Mouse (Mus musculus) layer of hippocampus, adult 9-10 months (tissue): ENCODE data around the gene 1810046K07Rik.

Source experiments
- DNase-seq: peaks from one replicate; pipeline ENCODE4 v3.0.0; 2022; ENCODE audit warnings: low spot score

The 1810046K07Rik gene

GRCm38 (mm10) chr9:51305146-51305545 lies 23.6 kb downstream of the 1810046K07Rik start:
- DNase-seq = peak; percentile 33

DNA sequence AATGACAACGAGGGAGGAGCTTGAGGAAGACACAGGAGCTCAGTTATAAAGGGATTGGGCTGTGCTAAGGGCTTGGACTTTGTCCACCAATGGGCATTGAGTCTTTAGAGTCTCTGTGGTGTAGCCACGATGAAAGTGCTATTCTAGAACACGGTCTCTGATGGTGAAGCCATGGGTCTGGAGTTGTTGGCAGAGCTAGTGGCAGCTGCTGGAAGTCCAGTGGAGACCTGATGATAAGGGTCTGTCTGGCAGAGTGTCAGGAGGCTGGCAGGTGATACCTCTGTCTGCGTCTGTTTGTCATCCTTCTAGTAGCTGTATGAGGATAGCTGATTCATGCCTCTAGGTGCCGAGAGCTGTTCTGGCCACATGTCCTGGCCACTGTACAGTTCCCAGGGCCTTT lies 24.7 kb downstream of the 1810046K07Rik start:
- DNase-seq = no peak

- DNase-seq = no peak
Observed at GRCm38 (mm10) chr9:51293541-51293940, 35.2 kb downstream of the 1810046K07Rik start.

- peak; percentile 84 for DNase-seq
Observed at GRCm38 (mm10) chr9:51292674-51293073, 36.0 kb downstream of the 1810046K07Rik start.

- no peak for DNase-seq
Observed at GRCm38 (mm10) chr9:51290980-51291379, 37.7 kb downstream of the 1810046K07Rik start.

DNA sequence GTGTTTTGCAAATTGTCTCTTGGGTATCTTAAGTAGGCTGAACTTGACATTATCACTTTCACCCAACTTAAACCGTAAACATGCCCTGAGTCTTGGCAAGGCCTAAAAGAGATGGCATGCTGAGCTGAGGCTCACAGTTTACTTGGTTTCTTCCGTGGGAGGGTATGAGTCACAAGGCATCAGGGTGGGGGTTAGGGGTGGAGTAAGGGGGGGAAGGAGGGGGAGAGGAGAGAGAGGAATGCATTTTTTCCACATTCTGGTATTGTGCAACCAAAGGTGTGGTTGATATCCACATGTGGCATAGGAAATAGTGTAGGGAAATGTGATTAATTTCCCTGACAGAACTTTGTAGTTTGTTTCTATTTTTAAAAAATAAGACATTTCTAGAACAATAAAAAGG lies 42.6 kb downstream of the 1810046K07Rik start:
- DNase-seq = no peak

DNA sequence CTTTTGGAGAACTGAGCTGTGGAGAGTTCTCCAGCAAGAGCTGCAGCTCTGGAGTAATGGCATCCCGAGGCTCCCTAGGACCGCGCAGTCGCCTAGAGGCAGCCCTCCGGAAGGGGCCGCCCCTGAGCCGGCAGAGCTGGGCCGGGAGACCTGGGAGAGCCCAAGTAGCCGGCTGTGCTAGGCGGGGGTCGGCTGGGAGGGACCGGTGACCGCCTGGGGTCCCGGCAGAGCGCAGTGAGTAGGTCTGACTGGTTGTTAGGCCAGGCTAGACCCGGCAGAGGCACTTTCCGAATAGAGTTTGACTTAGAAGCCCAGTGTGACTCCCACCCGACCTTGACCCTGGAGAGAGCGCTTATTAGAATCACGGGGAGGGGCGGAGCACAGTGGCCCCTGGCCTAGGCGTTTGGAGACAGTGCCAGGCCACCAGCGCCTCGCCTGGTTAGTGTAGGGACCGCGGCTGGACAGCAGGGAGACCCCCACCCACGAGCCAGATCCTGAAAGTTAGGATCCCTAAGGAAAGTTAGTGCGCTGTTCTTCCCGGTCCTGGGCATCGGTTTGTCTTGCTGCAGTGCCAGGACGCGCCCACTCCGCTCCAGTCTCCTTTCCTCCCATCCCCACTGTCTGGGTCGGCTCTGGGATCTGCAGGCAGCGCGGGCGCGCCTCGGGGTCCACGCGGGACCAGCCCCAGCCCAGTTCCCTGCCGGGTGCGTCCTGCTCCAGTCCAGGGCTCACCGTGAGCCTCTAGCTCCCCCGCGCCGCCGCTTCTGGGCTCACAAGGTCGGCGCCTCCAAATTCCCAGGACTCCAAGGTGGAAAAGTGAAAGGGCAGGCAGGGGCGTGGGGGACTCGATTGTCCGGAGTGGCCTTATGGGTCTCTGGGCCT lies 50.0 kb downstream of the 1810046K07Rik start, which contains the start of gene Colca2:
Colca2 (minus strand) TSS at position 70 of the 882 bp plus-strand sequence.
- no peak for DNase-seq

- no peak for DNase-seq
Observed at GRCm38 (mm10) chr9:51277834-51278498, 50.8 kb downstream of the 1810046K07Rik start.

- DNase-seq = no peak
Observed at GRCm38 (mm10) chr9:51274678-51275077, 54.0 kb downstream of the 1810046K07Rik start.

DNA sequence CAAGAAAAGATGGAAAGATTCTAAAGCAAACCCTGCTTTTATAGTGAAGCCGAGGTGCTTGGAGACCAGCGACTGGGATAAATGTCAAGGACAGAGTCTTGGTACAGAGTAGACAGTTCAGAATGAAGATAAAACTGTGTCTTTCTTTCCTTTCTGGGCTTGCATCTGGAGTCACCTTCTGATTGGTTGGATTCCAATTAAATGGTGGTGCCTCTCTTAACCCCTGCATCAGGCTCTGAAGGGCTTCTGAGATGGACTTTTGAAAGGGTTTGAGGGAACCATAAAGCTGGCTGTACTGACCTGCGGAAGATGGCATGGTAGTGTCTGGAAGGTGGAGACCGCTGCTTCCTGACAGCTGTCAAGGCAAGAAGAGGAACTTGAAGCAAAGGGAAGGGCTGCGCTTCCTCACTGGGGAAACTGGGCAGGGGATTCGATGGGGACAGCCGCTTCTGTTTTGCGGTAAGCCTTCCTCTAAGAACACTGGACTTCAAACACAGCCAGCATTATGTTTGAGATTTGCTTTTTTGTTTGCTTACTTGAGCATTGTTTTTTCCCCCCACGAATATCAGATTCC lies 55.0 kb downstream of the 1810046K07Rik start:
- no peak for DNase-seq

DNA sequence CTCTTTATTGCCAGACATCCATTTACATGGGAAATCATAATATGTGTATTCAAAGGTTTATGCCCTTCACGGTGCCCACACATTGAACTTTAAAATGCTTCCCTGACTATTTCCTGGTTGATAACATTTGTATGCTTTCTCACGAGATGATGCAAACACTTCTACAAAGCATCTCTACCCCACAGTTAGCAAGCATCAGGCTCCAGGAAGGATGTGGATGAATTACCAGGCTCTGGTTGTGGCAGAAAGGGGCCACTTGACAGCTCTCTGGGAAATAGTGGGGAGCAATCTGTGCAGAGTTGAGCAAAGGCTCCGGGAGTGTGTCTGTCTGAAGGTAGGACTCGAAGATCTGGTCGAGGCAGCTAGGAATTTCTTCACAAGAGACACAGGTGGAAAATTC lies 56.6 kb downstream of the 1810046K07Rik start:
- DNase-seq = no peak

DNA sequence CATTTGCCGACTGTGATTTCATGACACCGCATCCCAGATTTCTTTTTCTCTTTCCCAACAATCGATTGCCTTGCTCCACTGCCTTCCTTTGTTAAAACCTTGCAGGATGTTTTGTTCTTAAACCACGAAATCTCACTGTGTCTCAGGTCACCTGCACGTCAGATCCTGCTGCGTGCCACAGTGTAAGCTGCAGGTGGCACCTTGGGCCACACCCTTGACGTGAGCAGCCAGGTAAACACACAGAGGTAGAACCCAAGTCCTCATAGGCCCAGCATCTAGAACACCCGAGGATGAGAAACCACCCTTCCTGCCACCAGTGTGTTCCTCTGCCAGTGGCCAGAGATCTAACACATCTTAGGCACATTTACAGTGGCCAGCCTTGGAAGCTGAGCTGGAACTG lies 57.6 kb downstream of the 1810046K07Rik start:
- DNase-seq = no peak

GRCm38 (mm10) chr9:51268852-51269251 lies 59.9 kb downstream of the 1810046K07Rik start:
- no peak for DNase-seq

- DNase-seq = no peak
Observed at GRCm38 (mm10) chr9:51258426-51258825, 70.3 kb downstream of the 1810046K07Rik start.

DNA sequence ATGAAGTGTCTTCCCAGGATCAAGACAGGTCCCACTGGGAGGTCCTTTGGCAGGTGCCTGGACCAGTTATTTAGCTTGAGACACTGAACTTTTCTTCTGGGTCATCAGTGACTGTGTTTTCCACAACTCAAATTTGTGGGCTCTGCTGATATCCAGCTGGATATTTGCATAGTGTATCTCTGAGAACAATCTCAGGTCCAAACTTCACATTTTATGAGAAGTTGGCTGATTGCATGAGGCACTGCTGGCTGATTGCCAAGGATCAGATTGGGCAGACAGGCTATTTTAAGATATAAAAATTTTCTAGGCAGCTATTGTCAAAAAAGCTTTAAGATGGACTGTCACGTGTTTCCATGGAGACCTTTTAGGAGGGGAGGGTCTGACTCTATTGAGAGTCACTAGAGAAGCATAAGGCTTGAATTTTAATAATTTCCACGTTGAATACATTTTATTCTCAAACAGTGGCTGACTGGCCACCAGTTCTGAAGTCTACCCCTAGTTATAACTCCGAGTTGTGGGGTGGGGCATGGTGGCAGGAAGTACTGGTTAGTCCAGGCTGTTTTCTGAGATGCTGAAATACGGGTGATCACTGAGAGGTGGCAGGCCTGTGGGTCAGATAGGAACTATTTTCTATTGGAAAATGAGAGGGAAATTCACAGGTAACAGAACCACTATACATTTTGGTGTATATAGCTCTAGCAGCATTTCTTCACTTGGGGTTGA lies 71.8 kb downstream of the 1810046K07Rik start:
- no peak for DNase-seq
